Mouse (Mus musculus): ENCODE data around the gene Stim1. TPM values are rescaled to one million over a fixed set of nuclear protein-coding genes. Genes with fewer than 3 reads are reported as not detected.

The Stim1 gene
- total and polyA plus RNA-seq, 3 experiments = 10.2 to 26.6 (median 23.9) TPM

DNA sequence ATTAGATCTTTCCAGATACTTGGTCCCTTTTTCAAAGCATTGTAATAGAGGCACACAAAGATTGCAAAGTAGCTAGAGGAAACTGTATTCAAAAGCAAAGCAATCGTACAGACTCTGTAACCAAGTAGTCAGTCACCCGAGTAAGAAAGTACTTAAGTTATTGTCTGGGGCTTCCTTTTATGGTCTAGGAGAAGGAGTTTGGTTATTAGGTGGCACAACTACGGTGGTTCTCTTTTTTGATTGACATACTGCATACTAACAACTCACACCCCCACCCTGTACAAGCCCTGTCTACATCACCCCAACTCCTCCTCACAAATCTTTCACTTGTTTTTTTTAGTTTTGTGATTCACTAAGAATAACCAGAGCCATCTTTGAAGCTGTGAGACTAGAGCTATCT lies 79.7 kb downstream of the Stim1 start:
- in situ Hi-C loops (cut with MboI; ENCODE audit: low pct_ligation_motif_present, low pct_unique_long_range_greater_than_20kb, low sequenced_read_pairs) = no loop called here
- DNase-seq (ENCODE audit: extremely low read depth) = peak; percentile 72
- no peaks in the 10 kb centered on the region for H3K27me3 ChIP-seq (replicated peaks)
- H3K27ac ChIP-seq (ENCODE audit: insufficient read depth, low read depth) = no peak overlapping the region
- H3K4me2 ChIP-seq (ENCODE audit: insufficient read depth, low read depth, poor library complexity, severe bottlenecking) = peak overlapping the region; percentile 29; the same call in 1 of the 2 replicates
- H3K4me3 ChIP-seq (replicated peaks in 1 of 3; ENCODE audit: low read depth in 2 of 3, low read length in 2 of 3, poor library complexity in 1 of 3) = no peak overlapping the region
- no peaks in the 10 kb centered on the region for H3K36me3 ChIP-seq (replicated peaks in 1 of 2; ENCODE audit: control insufficient read depth in 1 of 2, insufficient read depth in 1 of 2, low read length in 1 of 2)
- dilution Hi-C loops (cut with MboI; ENCODE audit: extremely low pct_ligation_motif_present, extremely low pct_unique_long_range_greater_than_20kb, low sequenced_read_pairs) = no loop called here
- H3K9ac ChIP-seq (ENCODE audit: insufficient read depth, low read depth) = peak overlapping the region; percentile 26; the same call in 1 of the 2 replicates
- no peaks in the 10 kb centered on the region for H3K9me3 ChIP-seq (replicated peaks; ENCODE audit: low read length)
- no peaks in the 10 kb centered on the region for H3K79me2 ChIP-seq (replicated peaks; ENCODE audit: control insufficient read depth, extremely low read depth, insufficient read depth, poor library complexity, severe bottlenecking)
- peak; percentile 40 for TF ChIP-seq EP300 (IDR thresholded peaks at IDR 0.05; ENCODE audit: low read length)
- peak; percentile 85 for TF ChIP-seq JUND (conservative IDR thresholded peaks at IDR 0.05; ENCODE audit: low read depth, low read length)
- no peak for TF ChIP-seq MEF2A (IDR thresholded peaks at IDR 0.05; ENCODE audit: borderline replicate concordance, low read depth, low read length)
- TF ChIP-seq RCOR1 (conservative IDR thresholded peaks at IDR 0.05; ENCODE audit: low read depth, low read length) = no peak
- peak; percentile 61; the same call in 1 of the 2 replicates for TF ChIP-seq JUN (IDR thresholded peaks at IDR 0.05; ENCODE audit: insufficient read depth, low read depth, low read length)
- peak; percentile 80 for TF ChIP-seq IRF4 (IDR thresholded peaks at IDR 0.05; ENCODE audit: low read depth, low read length)
- TF ChIP-seq TBP (conservative IDR thresholded peaks at IDR 0.05; ENCODE audit: low read depth, low read length) = peak; percentile 76
- H3K4me1 ChIP-seq (ENCODE audit: control insufficient read depth in 1 of 2, insufficient read depth in 2 of 2) = peaks cover 0 to 22% of the 10 kb centered on the region in 2 experiments; a peak in 2 of 4 replicates

- peaks cover 0 to 22% of the 10 kb centered on the region in 2 experiments; a peak in 2 of 4 replicates for H3K4me1 ChIP-seq (ENCODE audit: control insufficient read depth in 1 of 2, insufficient read depth in 2 of 2)
- TF ChIP-seq CHD2 (IDR thresholded peaks at IDR 0.05; ENCODE audit: low read length) (no peak), ETS1 (conservative IDR thresholded peaks at IDR 0.05; ENCODE audit: low read depth, low read length) (no peak), UBTF (IDR thresholded peaks at IDR 0.05; ENCODE audit: low read depth, low read length) (no peak), SMC3 (IDR thresholded peaks at IDR 0.05; ENCODE audit: low read depth, low read length) (no peak), MAFK (IDR thresholded peaks at IDR 0.05; ENCODE audit: insufficient replicate concordance, low read length) (no peak), MEF2A (IDR thresholded peaks at IDR 0.05; ENCODE audit: borderline replicate concordance, low read depth, low read length) (no peak), JUN (IDR thresholded peaks at IDR 0.05; ENCODE audit: insufficient read depth, low read depth, low read length) (no peak), USF2 (conservative IDR thresholded peaks at IDR 0.05; ENCODE audit: low read depth, low read length) (no peak), POLR2A (IDR thresholded peaks at IDR 0.05; ENCODE audit: low read depth, low read length) (no peak), TCF12 (IDR thresholded peaks at IDR 0.05; ENCODE audit: low read depth, low read length) (no peak), ELF1 (IDR thresholded peaks at IDR 0.05; ENCODE audit: low read depth, low read length) (no peak), MYC (IDR thresholded peaks at IDR 0.05; ENCODE audit: low read depth, low read length) (no peak), MAZ (IDR thresholded peaks at IDR 0.05; ENCODE audit: low read depth, low read length) (no peak), GABPA (IDR thresholded peaks at IDR 0.05; ENCODE audit: insufficient replicate concordance, low read depth, low read length) (no peak)
- DNase-seq (ENCODE audit: extremely low read depth) = no peak
- H3K27me3 ChIP-seq (replicated peaks) = no peaks in the 10 kb centered on the region
- no peak overlapping the region for H3K4me3 ChIP-seq (replicated peaks in 1 of 3; ENCODE audit: low read depth in 2 of 3, low read length in 2 of 3, poor library complexity in 1 of 3)
- no peak overlapping the region for H3K4me2 ChIP-seq (ENCODE audit: insufficient read depth, low read depth, poor library complexity, severe bottlenecking)
- H3K79me2 ChIP-seq (replicated peaks; ENCODE audit: control insufficient read depth, extremely low read depth, insufficient read depth, poor library complexity, severe bottlenecking) = no peaks in the 10 kb centered on the region
- no peaks in the 10 kb centered on the region for H3K36me3 ChIP-seq (replicated peaks in 1 of 2; ENCODE audit: control insufficient read depth in 1 of 2, insufficient read depth in 1 of 2, low read length in 1 of 2)
- dilution Hi-C loops (cut with MboI; ENCODE audit: extremely low pct_ligation_motif_present, extremely low pct_unique_long_range_greater_than_20kb, low sequenced_read_pairs) (no loop called here), in situ Hi-C loops (cut with MboI; ENCODE audit: low pct_ligation_motif_present, low pct_unique_long_range_greater_than_20kb, low sequenced_read_pairs) (no loop called here)
- no peak overlapping the region for H3K27ac ChIP-seq (ENCODE audit: insufficient read depth, low read depth)
- H3K9ac ChIP-seq (ENCODE audit: insufficient read depth, low read depth) = no peak overlapping the region
- no peaks in the 10 kb centered on the region for H3K9me3 ChIP-seq (replicated peaks; ENCODE audit: low read length)
Observed at GRCm38 (mm10) chr7:102348681-102349080, 81.1 kb downstream of the Stim1 start.

All from CH12.LX (cell line).